Mouse (Mus musculus): ENCODE data around the gene Golt1b.

- TF ChIP-seq CTCF (IDR thresholded peaks at IDR 0.05; ENCODE audit: low read depth) (no peak), EP300 (IDR thresholded peaks at IDR 0.05; ENCODE audit: low read depth) (no peak)
Measured at GRCm38 (mm10) chr6:142338961-142339360, 48.1 kb upstream of the Golt1b start.
